Mouse (Mus musculus) retina, adult 2 months (tissue): ENCODE measurements around the gene Ip6k1.

Experiments used
- DNase-seq: peaks from one replicate; pipeline ENCODE4 v3.0.0-alpha.2; 2012; ENCODE audit warnings: low read depth, low spot score

The Ip6k1 gene

GRCm38 (mm10) chr9:108027867-108028266 is 25.6 kb downstream of the Ip6k1 start:
- DNase-seq = no peak

GRCm38 (mm10) chr9:108032126-108032525 is 29.8 kb downstream of the Ip6k1 start:
- no peak for DNase-seq

- no peak for DNase-seq
These were observed 33.2 kb downstream of the Ip6k1 start for GRCm38 (mm10) chr9:108035331-108036156.

GRCm38 (mm10) chr9:108044751-108045492 is 42.6 kb downstream of the Ip6k1 start:
- DNase-seq = no peak

- DNase-seq = no peak
These were observed 44.3 kb downstream of the Ip6k1 start for GRCm38 (mm10) chr9:108046582-108046981.

- DNase-seq = no peak
These were observed 45.6 kb downstream of the Ip6k1 start for GRCm38 (mm10) chr9:108047601-108048565.

GRCm38 (mm10) chr9:108048566-108048955 is 46.3 kb downstream of the Ip6k1 start:
- no peak for DNase-seq

GRCm38 (mm10) chr9:108049016-108049455 is 46.7 kb downstream of the Ip6k1 start, which contains the start of gene Gmppb:
Gene Gmppb, plus strand, starts transcription at chr9:108049242.
- peak; percentile 77 for DNase-seq

- DNase-seq = no peak
These were observed 47.4 kb downstream of the Ip6k1 start for GRCm38 (mm10) chr9:108049561-108050251.

GRCm38 (mm10) chr9:108051184-108051930 is 49.1 kb downstream of the Ip6k1 start:
- no peak for DNase-seq

GRCm38 (mm10) chr9:108051931-108052220 is 49.6 kb downstream of the Ip6k1 start:
- DNase-seq = no peak

GRCm38 (mm10) chr9:108052411-108052810 is 50.1 kb downstream of the Ip6k1 start:
- DNase-seq = no peak

GRCm38 (mm10) chr9:108052885-108053664 is 50.8 kb downstream of the Ip6k1 start, which contains the start of gene Amigo3:
Gene Amigo3, plus strand, starts transcription at chr9:108053159.
- peak; percentile 80 for DNase-seq

GRCm38 (mm10) chr9:108053665-108054225 is 51.4 kb downstream of the Ip6k1 start:
- DNase-seq = no peak

GRCm38 (mm10) chr9:108054331-108055040 is 52.2 kb downstream of the Ip6k1 start:
- no peak for DNase-seq

GRCm38 (mm10) chr9:108055061-108055460 is 52.8 kb downstream of the Ip6k1 start:
- no peak for DNase-seq

GRCm38 (mm10) chr9:108055661-108056237 is 53.4 kb downstream of the Ip6k1 start:
- no peak for DNase-seq
